Mouse (Mus musculus): ENCODE results near the gene Gdpgp1.

Gdpgp1 gene

GRCm38 (mm10) chr7:80269751-80270255 is 37.1 kb downstream of the Gdpgp1 start:
- no peak for DNase-seq (ENCODE audit: extremely low read depth, low read depth, low spot score)

DNA sequence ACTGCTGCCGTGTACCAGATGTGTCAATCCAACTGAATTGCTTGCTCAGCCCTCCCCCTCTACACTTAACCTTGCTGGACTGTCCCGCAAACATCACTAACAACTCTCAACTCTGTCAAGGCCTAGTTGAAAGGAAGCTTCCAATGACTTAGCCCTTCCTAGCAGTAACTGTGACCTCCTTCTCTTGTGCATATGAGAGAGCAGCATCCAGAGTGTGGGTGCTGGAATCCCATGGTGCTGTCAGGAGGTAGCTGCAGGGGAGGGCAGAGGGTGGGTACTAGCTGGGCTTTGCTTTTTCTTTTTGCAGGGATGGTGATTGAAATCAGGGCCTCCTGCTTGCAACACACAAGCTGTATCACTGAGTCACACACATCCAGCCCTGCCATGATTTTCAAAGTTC is 40.8 kb downstream of the Gdpgp1 start:
- DNase-seq (ENCODE audit: extremely low read depth, low read depth, low spot score): no peak

DNA sequence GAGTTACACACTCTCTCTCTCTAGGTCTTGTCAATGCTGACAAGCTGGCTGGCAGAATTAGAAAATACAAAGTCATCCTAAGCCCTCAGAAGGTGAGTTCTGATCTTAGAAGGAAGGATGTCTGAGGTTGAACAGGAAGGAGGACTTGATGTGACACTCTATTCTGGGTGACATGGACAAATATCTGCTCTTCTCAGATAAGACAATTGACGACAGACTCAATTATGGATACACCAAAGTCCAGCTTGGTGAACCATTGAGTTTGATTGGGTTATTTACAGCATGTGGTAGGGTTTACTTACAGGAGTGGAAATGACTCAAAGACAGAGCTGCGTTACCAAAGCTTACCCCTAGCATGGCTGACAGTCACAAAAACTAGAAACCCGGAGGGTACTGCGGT is 43.7 kb downstream of the Gdpgp1 start:
- DNase-seq (ENCODE audit: extremely low read depth, low read depth, low spot score): no peak

DNA sequence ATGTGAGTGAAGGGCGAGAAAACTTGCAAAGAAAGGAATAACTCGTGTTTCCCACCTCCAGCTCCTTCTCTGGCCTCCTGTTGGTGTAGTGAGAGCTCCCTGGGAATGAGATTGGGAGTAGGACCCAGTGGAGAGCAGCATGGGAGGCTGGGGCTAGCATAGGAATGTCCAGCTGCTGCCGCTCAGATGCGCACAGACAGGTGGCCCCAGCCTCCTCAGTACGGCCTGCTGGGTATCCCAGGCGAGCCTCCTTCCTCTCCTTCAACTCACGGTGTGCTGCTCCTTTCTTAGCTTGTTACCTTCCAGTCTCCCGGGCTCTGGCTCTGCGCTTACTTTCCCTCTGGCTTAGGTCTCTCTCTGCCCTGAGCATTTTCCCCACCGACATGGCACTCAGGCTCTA is 47.4 kb downstream of the Gdpgp1 start:
- DNase-seq (ENCODE audit: extremely low read depth, low read depth, low spot score): no peak

DNA sequence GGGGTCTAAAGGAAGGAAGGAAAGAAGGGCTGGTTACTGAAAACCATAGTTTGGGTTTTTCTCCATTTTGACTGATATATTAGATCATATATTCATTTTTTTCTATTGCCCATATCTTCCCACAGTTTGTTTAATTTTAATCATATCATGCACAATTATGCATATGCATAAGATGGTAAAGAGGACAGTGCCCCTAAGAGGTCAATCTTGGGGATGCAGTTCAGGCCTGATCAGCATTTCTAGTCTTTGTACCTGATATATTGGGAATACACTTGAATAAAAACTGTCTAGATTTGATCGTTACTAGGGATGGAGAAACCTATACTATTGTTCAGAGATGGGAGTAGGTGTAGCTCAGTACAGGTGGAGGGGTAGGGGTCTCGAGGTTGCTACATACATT is 48.3 kb downstream of the Gdpgp1 start:
- DNase-seq (ENCODE audit: extremely low read depth, low read depth, low spot score): no peak

DNA sequence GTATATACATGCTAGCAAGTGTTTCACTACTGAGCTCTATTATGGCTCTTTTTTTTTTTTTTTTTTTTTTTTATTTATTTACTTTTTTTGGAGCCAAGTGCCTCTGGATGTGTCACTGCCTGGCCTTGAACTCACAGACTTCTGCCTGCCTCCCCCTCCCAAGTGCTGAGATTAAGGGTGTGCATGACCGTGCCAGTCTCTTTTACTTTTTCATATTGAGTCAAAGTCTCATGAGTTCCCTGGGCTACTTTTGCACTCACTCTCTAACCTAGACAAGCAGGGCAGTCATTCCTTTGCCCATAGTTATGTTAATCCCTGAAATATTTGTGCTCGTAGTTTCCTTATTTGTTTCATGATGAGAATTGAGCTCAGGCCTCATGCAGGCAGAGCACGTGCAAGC is 49.0 kb downstream of the Gdpgp1 start:
- no peak for DNase-seq (ENCODE audit: extremely low read depth, low read depth, low spot score)

DNA sequence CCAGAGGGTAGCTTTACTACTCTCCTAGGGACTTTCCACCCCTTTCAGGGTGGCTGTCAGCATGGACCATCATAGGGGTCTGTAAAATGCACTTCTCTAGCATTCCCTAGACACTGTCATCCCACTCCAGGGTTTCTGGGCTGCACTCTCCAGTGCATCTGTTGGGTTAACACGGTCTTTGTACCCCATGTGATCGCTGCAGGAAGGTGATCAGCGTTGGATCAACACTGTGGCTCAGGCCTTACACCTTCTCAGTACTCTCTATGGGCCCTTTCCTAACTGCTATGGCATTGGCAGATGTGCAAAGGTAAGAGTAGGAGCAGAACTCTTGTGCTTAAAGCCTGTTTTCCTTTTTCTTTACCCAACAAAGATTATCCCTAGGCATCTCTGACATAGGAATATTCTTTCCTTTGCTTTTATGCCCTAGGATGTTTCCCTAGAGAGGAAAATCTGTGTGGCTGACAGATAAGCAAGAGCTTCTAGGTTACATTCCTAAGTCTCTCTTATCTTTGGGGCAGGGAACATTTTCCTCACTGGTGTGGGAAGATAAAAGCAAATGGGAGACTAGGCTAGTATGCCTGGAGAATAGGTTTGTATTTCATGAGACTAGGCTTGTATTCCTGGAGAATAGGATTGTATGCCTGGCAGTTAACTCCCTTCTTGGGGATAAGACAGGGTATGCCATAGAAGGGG is 50.7 kb downstream of the Gdpgp1 start:
- DNase-seq (ENCODE audit: extremely low read depth, low read depth, low spot score): no peak

- no peak for DNase-seq (ENCODE audit: extremely low read depth, low read depth, low spot score)
Observed at GRCm38 (mm10) chr7:80284391-80284790, 51.7 kb downstream of the Gdpgp1 start.

- DNase-seq (ENCODE audit: extremely low read depth, low read depth, low spot score): no peak
Observed at GRCm38 (mm10) chr7:80285725-80286124, 53.1 kb downstream of the Gdpgp1 start.

DNA sequence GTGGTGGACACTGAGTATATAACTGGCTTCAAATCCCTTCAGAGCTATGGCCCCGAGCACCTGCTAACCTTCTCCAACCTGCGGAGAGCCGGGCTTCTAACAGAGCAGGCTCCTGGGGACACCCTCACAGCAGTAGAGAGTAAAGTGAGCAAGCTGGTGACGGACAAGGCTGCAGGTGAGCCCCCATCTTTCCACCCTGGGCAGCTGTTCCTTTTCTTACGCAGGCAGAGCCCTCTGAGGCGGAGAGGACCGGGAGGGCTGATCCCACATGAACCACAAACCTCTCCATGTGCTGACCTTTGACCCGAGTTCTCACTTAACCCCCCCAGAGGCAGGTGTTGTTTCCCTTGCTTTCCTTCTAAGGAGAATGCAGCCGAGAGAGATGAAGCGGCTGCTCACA is 55.1 kb downstream of the Gdpgp1 start:
- DNase-seq (ENCODE audit: extremely low read depth, low read depth, low spot score): no peak
